Mouse (Mus musculus) cerebellum, postnatal 25 days (tissue): ENCODE data around the gene Gm17455.

Source experiments
- DNase-seq, 2 experiments: peaks; one replicate each; pipeline ENCODE4 v3.0.0; 2021; ENCODE audit warnings: mixed read lengths in 2 of 2

Gm17455 gene

GRCm38 (mm10) chr10:60422756-60423155 lies 23.2 kb downstream of the Gm17455 start:
- DNase-seq = no peak

DNA sequence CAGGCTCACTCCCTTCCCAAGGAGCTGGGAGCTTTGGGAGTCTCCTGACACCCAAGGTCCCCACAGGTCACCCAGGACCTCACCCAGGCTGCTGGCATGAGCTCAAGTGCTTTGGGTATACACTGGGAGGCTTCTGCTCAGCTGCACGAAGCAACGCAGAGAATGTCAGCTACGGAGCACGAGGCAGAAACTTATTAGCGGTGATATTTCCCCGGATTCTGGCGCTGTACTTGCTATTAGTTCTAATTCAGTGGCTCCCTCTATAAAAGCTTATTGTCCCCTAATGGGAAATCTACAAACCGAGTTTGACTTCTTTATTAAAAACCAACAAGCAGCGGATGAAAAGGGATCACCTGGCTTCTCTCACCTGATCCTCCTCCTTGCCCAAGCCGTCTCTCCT lies 30.5 kb downstream of the Gm17455 start:
- no peak for DNase-seq

- no peak for DNase-seq
Measured at GRCm38 (mm10) chr10:60430591-60430990, 31.1 kb downstream of the Gm17455 start.

GRCm38 (mm10) chr10:60432679-60433078 lies 33.2 kb downstream of the Gm17455 start:
- DNase-seq = no peak

GRCm38 (mm10) chr10:60442321-60442720 lies 42.8 kb downstream of the Gm17455 start:
- DNase-seq = no peak

DNA sequence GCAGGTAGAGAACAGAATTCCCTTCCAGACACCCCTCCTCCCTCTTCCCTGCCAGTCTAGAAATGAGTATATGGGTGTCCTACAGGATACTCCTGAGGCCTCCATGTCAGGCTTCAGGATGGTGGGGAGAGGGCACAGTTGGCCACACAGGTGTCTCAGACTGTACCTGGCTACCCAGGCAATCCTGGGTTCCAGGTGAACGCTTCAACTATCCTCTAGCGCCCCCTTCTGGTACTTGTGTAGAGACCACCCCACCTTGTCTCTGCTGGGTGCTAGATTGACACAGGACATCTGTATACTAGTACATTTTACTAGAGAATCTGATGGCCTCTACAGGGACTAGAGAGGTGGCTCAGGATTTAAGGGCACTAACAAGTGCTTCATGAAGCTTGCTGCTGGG lies 43.6 kb downstream of the Gm17455 start:
- no peak for DNase-seq

DNA sequence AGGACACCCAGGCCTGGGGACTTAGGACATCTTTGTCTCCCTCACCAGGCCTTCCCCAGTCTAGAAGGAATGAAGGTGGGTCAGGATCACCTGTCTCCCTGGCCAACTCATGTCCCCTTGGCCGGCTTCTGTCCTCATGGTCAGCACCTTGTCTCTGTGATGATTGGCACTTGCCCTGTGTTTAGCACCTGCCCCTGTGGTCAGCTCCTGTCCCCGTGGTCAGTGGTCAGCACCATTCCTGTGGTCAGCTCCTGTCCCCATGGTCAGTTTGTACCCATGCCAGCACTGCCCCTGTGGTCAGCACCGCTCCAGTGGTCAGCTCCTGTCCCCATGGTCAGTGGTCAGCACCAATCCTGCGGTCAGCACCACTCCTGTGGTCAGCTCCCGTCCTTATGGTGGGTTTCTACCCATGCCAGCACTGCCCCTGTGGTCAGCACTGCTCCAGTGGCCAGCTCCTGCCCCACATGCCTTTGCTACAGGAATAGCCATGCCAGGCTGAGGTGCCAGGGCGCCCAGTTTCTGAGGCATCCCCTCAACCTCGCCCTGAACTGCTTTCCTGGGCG lies 45.6 kb downstream of the Gm17455 start:
- peak in 1 of 2 experiments; percentile 12 for DNase-seq

- DNase-seq = no peak
Measured at GRCm38 (mm10) chr10:60447186-60447585, 47.7 kb downstream of the Gm17455 start.
